Mouse (Mus musculus) kidney, embryonic 14.5 days (tissue): ENCODE results near the gene 7530416G11Rik. TPM values are rescaled to one million over a fixed set of nuclear protein-coding genes. Genes with fewer than 3 reads are reported as not detected.

Experiments
- ATAC-seq: fragments of 200-750 bp; cut with Nextera tagmentation; 2 replicates; pipeline ENCODE4 v1.8.0; 2017; ENCODE audit warnings: moderate number of reproducible peaks, mild to moderate bottlenecking, moderate TSS enrichment, moderate library complexity; ENCODE audit not compliant: low FRiP score, low TSS enrichment
- H3K27ac ChIP-seq: fragments of 300-500 bp; sonication (generic); 2 replicates; pipeline ENCODE4 v1.5.1; 2014; ENCODE audit warnings: low read depth, mild to moderate bottlenecking, low read length, moderate library complexity, mixed read lengths
- H3K27me3 ChIP-seq: fragments of 300-500 bp; sonication (generic); 2 replicates; pipeline ENCODE4 v1.6.1; 2014; ENCODE audit warnings: mild to moderate bottlenecking, low read length; ENCODE audit not compliant: control insufficient read depth, insufficient read depth
- H3K36me3 ChIP-seq: fragments of 300-500 bp; sonication (generic); 2 replicates; pipeline ENCODE4 v1.6.1; 2014; ENCODE audit warnings: low read length, mixed read lengths; ENCODE audit not compliant: control insufficient read depth, insufficient read depth
- H3K4me1 ChIP-seq: fragments of 300-500 bp; sonication (generic); 2 replicates; pipeline ENCODE4 v1.6.1; 2014; ENCODE audit warnings: low read length, mixed read lengths; ENCODE audit not compliant: control insufficient read depth, insufficient read depth
- H3K4me2 ChIP-seq: fragments of 300-500 bp; sonication (generic); replicated peaks from 2 replicates; pipeline ENCODE4 v1.6.1; 2014; ENCODE audit warnings: low read depth, mild to moderate bottlenecking, low read length
- H3K4me3 ChIP-seq: fragments of 300-500 bp; sonication (generic); 2 replicates; pipeline ENCODE4 v1.5.1; 2014; ENCODE audit warnings: mild to moderate bottlenecking, low read length
- H3K9ac ChIP-seq: fragments of 300-500 bp; sonication (generic); 2 replicates; pipeline ENCODE4 v1.6.1; 2014; ENCODE audit warnings: low read depth, mild to moderate bottlenecking, low read length, moderate library complexity
- H3K9me3 ChIP-seq: fragments of 300-500 bp; sonication (generic); 2 replicates; pipeline ENCODE4 v1.6.1; 2016; ENCODE audit warnings: low read length; ENCODE audit not compliant: control insufficient read depth
- WGBS: fragments of 180-500 bp; shearing (Covaris S2); extraction: QIAGEN DNeasy Blood & Tissue Kit; methylation state at CpG from one replicate; pipeline ENCODE4 v1.1.7; 2014; 5-methylcytosine and 5-hydroxymethylcytosine counted together
- polyA plus RNA-seq: library from polyadenylated mRNA; unstranded; fragments of >200 nt; fragmentation: Nextera tagmentation; extraction: Ambion mirVana; gene quantifications from 2 replicates; pipeline ENCODE4 v1.2.1, GENCODE M21; 2014

The 7530416G11Rik gene
- polyA plus RNA-seq, 1 experiment from 2014 or later = not detected

DNA sequence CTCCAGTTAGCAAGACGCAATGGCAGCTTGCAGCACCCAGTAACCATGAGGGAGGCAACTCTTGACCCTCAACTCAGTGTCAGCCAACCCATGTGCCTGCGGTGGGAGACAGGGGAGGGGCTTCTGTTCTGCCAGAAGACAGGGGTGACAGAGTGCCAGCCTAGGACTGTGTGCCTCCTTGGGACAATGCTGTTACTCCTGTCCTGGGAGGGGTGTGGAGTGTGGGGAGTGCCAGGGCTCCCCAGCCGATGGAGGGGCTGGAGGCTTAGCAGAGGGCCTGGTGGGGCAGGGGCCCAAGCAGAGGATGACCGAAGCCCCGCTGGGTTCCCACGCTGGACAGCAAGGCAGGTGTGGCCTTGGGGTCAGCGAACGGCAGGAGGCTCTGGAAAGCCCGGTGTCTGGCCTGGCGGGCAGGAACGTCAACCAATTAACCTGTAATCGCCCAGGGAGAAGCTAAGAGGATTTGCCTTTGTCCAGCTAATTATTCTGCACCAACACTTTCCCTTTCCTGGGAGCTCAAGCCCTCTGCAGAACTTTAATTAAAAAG is 21.4 kb upstream of the 7530416G11Rik start:
- WGBS = 19% methylated on average over 12 of the region's 12 CpGs
- H3K9me3 ChIP-seq = no peaks in the 10 kb centered on the region
- no peak overlapping the region for H3K27ac ChIP-seq
- no peak overlapping the region for H3K4me3 ChIP-seq
- ATAC-seq = no peak
- H3K36me3 ChIP-seq = no peaks in the 10 kb centered on the region
- peaks cover 15% of the 10 kb centered on the region for H3K4me1 ChIP-seq
- no peak overlapping the region for H3K4me2 ChIP-seq
- H3K27me3 ChIP-seq = no peaks in the 10 kb centered on the region
- no peak overlapping the region for H3K9ac ChIP-seq

DNA sequence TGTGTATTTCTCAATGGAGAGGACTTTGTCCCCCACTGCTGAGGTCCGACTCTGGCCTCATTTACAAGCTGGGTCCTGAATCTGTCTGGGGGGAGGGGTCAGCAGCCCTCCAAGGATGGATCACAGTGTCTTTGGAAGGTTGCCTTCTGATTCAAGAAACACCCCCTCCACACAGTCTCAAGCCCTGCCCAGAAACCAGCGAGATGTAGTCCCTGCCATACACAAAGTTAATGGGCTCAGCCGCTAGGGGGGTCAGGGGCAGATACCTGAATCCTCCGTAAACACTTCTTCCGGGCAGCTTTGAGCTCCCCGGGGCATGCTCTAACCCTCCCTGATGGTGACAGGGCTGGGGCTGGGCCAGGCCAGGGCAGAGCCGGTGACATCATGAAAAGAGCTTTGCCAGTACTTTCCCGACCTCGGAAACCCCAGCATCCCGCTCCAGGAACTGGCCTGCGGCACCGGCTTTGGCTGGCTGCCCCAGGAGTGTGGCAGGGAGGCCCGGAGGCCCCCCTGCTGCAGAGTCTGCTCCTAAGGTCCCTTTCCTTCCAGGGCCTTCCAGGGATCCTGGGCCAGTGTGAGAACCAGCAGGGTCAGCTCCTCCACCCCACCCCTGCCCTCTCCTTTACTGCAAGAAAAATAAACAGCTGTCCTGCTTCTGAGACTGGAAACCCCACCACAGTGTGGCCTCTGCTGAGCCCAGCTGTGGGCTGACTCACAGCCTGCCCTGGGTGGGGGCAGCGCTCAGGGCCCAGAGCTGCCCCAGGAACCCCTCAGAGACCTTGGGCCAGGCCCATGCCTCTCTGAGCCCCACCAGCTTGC is 20.4 kb upstream of the 7530416G11Rik start:
- Histone ChIP-seq H3K9me3 (no peaks in the 10 kb centered on the region), H3K27ac (peak overlapping the region; percentile 51; the same call in 1 of the 2 replicates), H3K36me3 (no peaks in the 10 kb centered on the region), H3K4me2 (no peak overlapping the region; the same call in 1 of the 2 replicates), H3K9ac (no peak overlapping the region), H3K4me3 (no peak overlapping the region), H3K27me3 (no peaks in the 10 kb centered on the region), H3K4me1 (peaks cover 15% of the 10 kb centered on the region)
- WGBS = 3% methylated on average over 14 of the region's 14 CpGs
- ATAC-seq = peak; percentile 86

DNA sequence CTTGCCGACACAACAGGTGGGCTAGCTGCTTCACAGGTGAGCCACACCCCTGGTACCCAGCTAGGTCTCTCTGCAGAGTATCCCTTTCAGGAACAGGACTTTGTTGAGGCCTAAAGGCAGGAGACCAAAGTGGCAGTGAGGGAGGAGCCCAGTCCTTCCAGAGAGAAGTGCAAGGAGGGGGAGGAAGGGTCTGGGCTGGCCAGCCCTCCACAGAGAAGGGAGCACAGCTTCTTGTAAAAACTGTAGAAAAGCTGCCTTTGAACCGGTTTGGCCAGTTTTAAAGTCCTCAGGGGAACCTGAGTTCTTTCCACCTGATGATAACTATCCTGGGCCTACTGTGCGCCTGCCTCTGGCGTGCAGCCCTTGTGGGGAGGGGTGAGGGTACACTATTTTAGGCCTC is 16.4 kb upstream of the 7530416G11Rik start:
- Histone ChIP-seq H3K27me3 (no peaks in the 10 kb centered on the region), H3K36me3 (no peaks in the 10 kb centered on the region), H3K9me3 (no peaks in the 10 kb centered on the region), H3K9ac (no peak overlapping the region), H3K27ac (no peak overlapping the region), H3K4me2 (no peak overlapping the region), H3K4me3 (no peak overlapping the region), H3K4me1 (peaks cover 15% of the 10 kb centered on the region)
- ATAC-seq = no peak
- 52% methylated on average over 4 of the region's 4 CpGs for WGBS

DNA sequence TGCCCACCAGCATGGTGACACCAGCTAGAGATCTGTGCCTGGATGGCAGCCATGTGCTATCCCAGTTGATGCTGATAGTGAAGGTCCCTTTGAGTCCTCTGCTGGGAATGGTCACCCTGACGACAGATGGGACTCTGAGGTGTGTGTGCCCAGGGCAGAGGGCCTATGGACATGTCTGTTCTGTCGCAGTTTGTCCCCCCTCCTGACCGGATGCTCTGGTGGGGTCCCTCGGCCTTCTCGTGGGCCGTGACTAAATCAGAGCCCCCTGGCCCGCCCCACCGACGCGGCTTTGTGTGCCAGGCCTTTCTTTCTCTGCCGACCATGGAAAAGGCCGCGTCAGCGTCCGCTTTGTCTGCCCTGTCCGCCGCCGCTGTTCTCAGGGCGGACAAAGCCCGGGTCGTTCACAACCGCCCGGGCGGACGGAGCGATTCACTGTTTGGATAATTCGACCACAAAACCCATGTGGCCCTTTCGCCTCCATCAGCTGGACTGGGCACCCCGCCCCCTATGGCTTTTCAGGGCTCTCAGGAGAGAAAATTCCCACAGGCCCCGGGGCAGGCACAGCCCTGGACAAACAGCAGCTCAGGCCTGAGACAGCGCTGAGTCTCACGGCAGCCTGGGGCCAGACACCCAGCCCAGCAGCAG is 4.5 kb upstream of the 7530416G11Rik start:
- Histone ChIP-seq H3K9ac (no peak overlapping the region), H3K4me1 (no peaks in the 10 kb centered on the region), H3K4me3 (no peak overlapping the region), H3K36me3 (no peaks in the 10 kb centered on the region), H3K4me2 (no peak overlapping the region), H3K27ac (no peak overlapping the region), H3K9me3 (no peaks in the 10 kb centered on the region), H3K27me3 (no peaks in the 10 kb centered on the region)
- WGBS = 83% methylated on average over 32 of the region's 32 CpGs
- no peak for ATAC-seq

DNA sequence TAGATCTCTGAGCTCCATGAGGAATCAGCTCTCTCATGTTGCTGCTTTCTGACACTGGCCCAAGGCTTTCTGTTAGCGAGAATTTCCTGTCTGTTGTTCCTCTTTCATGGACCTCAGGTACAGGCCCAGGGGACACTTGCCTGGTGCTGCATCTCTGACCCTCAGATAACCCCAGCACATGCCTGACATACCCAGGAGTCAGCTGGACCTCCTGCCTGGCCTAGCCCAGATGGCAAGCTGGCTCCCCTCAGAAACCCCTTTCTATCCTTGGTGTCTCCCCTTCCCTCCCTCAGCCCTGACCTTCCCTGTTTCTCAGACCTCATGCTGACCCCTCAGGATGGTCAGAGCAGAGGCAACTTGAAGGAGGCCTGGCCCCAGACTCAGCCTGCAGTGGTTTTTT is 3.7 kb upstream of the 7530416G11Rik start:
- 76% methylated on average over 1 of the region's 1 CpGs for WGBS
- Histone ChIP-seq H3K9me3 (no peaks in the 10 kb centered on the region), H3K4me2 (no peak overlapping the region), H3K27ac (no peak overlapping the region), H3K27me3 (no peaks in the 10 kb centered on the region; the same call in 1 of the 2 replicates), H3K36me3 (no peaks in the 10 kb centered on the region), H3K4me1 (no peaks in the 10 kb centered on the region), H3K4me3 (no peak overlapping the region), H3K9ac (no peak overlapping the region)
- no peak for ATAC-seq

DNA sequence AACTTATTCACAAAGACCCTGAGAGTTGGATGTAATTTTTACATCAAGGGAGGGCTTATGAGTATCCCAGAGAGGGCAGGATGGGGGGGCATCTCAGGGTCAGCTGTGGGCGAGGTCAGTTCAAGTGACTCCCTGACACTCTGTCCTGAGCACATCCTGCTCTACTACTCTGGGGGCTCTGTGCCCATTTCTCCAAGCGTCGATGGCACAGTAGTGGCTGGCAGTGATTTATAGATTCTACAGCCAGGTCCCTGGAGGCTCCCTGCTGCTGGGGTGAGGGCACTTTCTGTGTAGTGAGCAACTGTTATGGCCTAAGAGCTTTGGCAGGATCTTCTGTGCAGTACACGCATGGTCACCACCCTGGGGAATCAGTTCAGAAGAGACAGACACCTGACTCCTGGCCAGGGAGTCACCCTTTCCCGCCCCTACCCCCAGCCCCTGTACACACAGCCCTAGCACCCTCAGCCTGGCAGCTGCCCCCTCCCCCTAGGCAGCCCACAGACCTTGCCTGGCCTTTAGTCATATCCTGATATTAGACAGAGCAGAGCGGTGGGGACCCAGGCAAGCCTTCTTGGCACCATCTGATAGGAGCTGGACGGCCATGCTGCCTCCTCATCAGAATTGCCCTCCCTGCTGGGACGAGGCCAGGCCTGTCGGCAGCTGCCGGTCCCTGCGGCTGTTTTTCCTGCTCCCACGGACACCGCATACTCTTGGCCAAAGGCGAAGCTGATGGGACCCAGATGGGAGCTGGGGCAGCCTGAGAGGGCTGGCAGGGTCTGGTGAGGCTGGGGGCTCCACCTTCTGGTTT is 2.3 kb upstream of the 7530416G11Rik start:
- Histone ChIP-seq H3K9ac (no peak overlapping the region), H3K27me3 (no peaks in the 10 kb centered on the region; the same call in 1 of the 2 replicates), H3K9me3 (no peaks in the 10 kb centered on the region), H3K27ac (no peak overlapping the region), H3K4me2 (no peak overlapping the region), H3K36me3 (no peaks in the 10 kb centered on the region), H3K4me3 (no peak overlapping the region), H3K4me1 (no peaks in the 10 kb centered on the region)
- WGBS = 43% methylated on average over 14 of the region's 14 CpGs
- ATAC-seq = no peak

DNA sequence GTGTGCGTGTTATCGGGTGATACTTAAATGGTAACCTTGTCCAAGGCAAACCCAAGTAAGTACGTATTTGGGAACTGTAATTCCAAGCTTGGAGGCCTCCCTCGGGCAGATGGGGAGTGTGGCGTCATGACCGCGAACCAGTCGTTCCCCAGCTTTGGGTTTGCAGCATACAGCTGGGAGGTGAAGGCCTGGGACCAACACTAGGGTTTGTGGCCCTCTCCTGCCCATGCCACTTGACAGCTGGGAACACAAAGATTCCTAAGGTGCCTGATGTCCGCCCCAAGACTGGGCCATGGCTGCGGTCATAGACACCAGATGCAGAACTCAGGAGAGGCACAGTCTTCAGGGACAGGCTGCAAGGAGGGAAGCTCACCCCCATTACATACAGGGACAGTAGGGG is 2.8 kb downstream of the 7530416G11Rik start:
- Histone ChIP-seq H3K4me1 (0 out of 2 replicates have a peak, but pooled peaks cover 6% of the 10 kb centered on the region), H3K9me3 (no peaks in the 10 kb centered on the region), H3K4me2 (no peak overlapping the region), H3K27ac (no peak overlapping the region), H3K4me3 (no peak overlapping the region), H3K27me3 (no peaks in the 10 kb centered on the region; the same call in none of the 2 replicates), H3K36me3 (no peaks in the 10 kb centered on the region), H3K9ac (no peak overlapping the region)
- WGBS = 83% methylated on average over 10 of the region's 10 CpGs
- ATAC-seq = no peak

DNA sequence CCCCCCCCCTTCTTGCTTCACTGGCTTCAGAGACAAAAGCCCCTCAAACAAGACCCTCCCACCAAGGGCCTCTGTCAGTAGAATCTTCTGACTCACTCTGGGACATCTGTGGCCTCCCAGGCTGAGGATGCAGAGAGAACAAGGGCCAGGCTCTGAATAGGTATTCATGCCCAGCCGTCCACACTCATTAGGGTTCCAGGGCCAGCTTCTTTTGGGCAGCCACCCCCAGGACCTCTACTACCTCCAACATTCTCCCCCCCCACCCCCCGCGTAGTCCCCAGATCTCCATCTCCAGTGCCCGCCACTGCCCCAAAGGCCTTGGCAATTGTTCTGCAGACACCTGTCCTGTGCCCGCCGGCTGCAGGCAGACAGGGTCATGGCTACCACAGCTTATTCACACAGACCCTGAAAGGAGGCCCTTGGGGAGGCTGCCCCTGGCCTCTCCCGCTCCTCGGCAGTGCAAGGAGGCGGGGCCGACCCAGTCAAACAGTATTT is 5.0 kb downstream of the 7530416G11Rik start:
- Histone ChIP-seq H3K9me3 (no peaks in the 10 kb centered on the region), H3K9ac (no peak overlapping the region), H3K27ac (no peak overlapping the region), H3K36me3 (no peaks in the 10 kb centered on the region), H3K4me2 (no peak overlapping the region), H3K4me3 (no peak overlapping the region), H3K4me1 (0 out of 2 replicates have a peak, but pooled peaks cover 6% of the 10 kb centered on the region), H3K27me3 (no peaks in the 10 kb centered on the region; the same call in none of the 2 replicates)
- 58% methylated on average over 10 of the region's 10 CpGs for WGBS
- ATAC-seq = no peak
